Mouse (Mus musculus) C2C12 (cell line): ENCODE data around the gene Lrrc8d.

Experiments used
- CEBPB ChIP-seq: IDR thresholded peaks from one replicate; pipeline ENCODE4 v1.6.1; 2011; ENCODE audit warnings: low read depth, mild to moderate bottlenecking, control low read depth, moderate library complexity
- CTCF ChIP-seq: IDR thresholded peaks from one replicate; pipeline ENCODE4 v1.5.1; 2011; ENCODE audit not compliant: control insufficient read depth, insufficient read depth, insufficient read length
- FOSL1 ChIP-seq: IDR thresholded peaks from one replicate; pipeline ENCODE4 v1.8.0; 2011; ENCODE audit warnings: mild to moderate bottlenecking, low read length; ENCODE audit not compliant: poor library complexity, insufficient read depth, severe bottlenecking
- MAX ChIP-seq: IDR thresholded peaks from one replicate; pipeline ENCODE4 v1.6.1; 2011; ENCODE audit warnings: mild to moderate bottlenecking, control low read depth
- MYOD1 ChIP-seq: IDR thresholded peaks from one replicate; pipeline ENCODE4 v1.6.1; 2011; ENCODE audit warnings: low read depth; ENCODE audit not compliant: control insufficient read depth, insufficient read length
- MYOG ChIP-seq: IDR thresholded peaks from one replicate; pipeline ENCODE4 v1.6.1; 2011; ENCODE audit not compliant: control insufficient read depth, insufficient read length; ENCODE audit errors: extremely low read depth
- USF1 ChIP-seq: IDR thresholded peaks from one replicate; pipeline ENCODE4 v1.6.1; 2011; ENCODE audit warnings: low read depth, mild to moderate bottlenecking, control low read depth, moderate library complexity

DNA sequence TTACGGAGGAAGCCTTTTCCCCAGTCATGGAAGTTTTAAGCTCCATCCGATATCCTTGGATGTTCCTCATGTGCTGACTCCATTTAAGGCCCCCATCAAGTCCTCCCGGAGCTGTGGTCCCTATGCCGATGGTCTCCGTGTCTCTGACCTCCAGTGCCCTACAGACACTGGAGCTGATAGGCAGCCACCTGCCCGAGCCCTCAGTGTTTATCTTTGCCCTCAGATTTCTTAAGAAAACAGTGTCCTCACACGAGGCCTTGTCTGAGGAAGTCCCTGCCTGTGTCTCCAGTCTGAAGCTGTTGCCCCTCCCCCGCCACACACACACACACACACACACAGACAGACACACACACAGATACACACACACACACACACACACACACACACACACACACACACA, 55.0 kb downstream of the Lrrc8d start:
- TF ChIP-seq CTCF (no peak), MYOG (no peak), MAX (no peak), USF1 (no peak), FOSL1 (no peak), MYOD1 (no peak), CEBPB (no peak)
